Mouse (Mus musculus): ENCODE data around the gene Kcns3.

DNA sequence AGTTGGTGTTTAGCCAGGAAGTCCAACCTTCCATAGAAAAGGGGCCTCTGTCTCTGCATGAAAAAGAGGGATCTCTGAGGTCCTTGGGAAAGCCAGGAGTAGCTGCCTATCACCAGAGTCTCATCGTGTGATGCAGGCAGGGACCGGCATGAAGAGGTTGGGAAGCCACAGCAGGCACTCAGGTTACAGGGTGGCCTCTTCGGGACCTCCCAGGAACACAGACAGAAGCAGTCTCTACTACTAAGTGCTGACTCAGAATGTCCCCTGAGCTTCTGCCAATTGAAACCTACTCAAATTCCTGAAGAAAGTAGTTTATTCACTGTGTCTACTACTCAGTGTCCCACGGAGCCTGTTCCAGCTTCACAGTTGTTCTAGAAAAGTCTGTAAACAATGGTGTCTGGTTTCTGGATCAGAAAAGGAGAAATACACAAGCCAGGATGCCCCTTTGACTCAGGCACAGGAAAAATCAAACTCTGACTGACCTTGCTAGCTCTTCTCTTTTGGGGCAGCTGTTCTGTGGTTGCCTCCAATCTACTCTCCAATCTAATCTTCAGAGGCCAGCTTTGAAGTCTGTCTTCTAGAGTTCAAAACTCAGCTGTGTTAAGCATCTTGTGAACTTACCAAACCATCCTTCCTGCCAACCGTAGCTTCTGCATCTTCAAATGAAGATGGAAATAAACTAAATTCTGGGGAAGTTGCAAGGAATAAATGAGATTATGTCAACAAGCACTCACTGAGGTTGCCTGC lies 62.1 kb downstream of the Kcns3 start:
- TF ChIP-seq CTCF (IDR thresholded peaks at IDR 0.05; ENCODE audit: control insufficient read depth, insufficient read depth, insufficient replicate concordance, low read depth, low read length) (no peak), POLR2A (IDR thresholded peaks at IDR 0.05; ENCODE audit: control insufficient read depth, low read depth, low read length) (no peak)

Measured in testis, adult 2 months (tissue).